Mouse (Mus musculus): ENCODE results near the gene Dock2. TPM values are rescaled to one million over a fixed set of nuclear protein-coding genes. Genes with fewer than 3 reads are reported as not detected.

The Dock2 gene
- polyA plus RNA-seq, 1 experiment from 2014 or later = 2.1 TPM

- Histone ChIP-seq H3K9ac (no peak overlapping the region), H3K4me3 (replicated peaks) (no peak overlapping the region), H3K27ac (replicated peaks) (no peak overlapping the region), H3K27me3 (no peaks in the 10 kb centered on the region), H3K36me3 (no peaks in the 10 kb centered on the region), H3K4me2 (replicated peaks) (no peak overlapping the region), H3K9me3 (replicated peaks) (no peaks in the 10 kb centered on the region), H3K4me1 (no peaks in the 10 kb centered on the region)
- WGBS = 75% methylated on average over 2 of the region's 2 CpGs
- no peak for ATAC-seq (ENCODE audit: insufficient number of reproducible peaks, low FRiP score, low TSS enrichment, low read depth)
Observed at GRCm38 (mm10) chr11:34769396-34769795, 14.3 kb downstream of the Dock2 start.

- WGBS = 72% methylated on average over 5 of the region's 5 CpGs
Observed at GRCm38 (mm10) chr11:34763739-34764361, 19.8 kb downstream of the Dock2 start.

GRCm38 (mm10) chr11:34762570-34763127, 21.0 kb downstream of the Dock2 start:
- H3K36me3 ChIP-seq = no peaks in the 10 kb centered on the region
- H3K27ac ChIP-seq (replicated peaks) = no peak overlapping the region
- no peaks in the 10 kb centered on the region for H3K9me3 ChIP-seq (replicated peaks)
- H3K4me1 ChIP-seq = no peaks in the 10 kb centered on the region
- H3K4me3 ChIP-seq (replicated peaks) = no peak overlapping the region
- no peak for ATAC-seq (ENCODE audit: insufficient number of reproducible peaks, low FRiP score, low TSS enrichment, low read depth)
- H3K4me2 ChIP-seq (replicated peaks) = no peak overlapping the region
- WGBS = 92% methylated on average over 5 of the region's 5 CpGs
- no peaks in the 10 kb centered on the region for H3K27me3 ChIP-seq
- H3K9ac ChIP-seq = no peak overlapping the region

More at GRCm38 (mm10) chr11:34763739-34764361, 19.8 kb downstream of the Dock2 start:
- H3K9me3 ChIP-seq (replicated peaks) = no peaks in the 10 kb centered on the region
- ATAC-seq (ENCODE audit: insufficient number of reproducible peaks, low FRiP score, low TSS enrichment, low read depth) = no peak
- H3K27ac ChIP-seq (replicated peaks) = no peak overlapping the region
- no peaks in the 10 kb centered on the region for H3K36me3 ChIP-seq
- H3K4me2 ChIP-seq (replicated peaks) = no peak overlapping the region
- no peaks in the 10 kb centered on the region for H3K27me3 ChIP-seq
- H3K4me3 ChIP-seq (replicated peaks) = no peak overlapping the region
- H3K9ac ChIP-seq = no peak overlapping the region
- H3K4me1 ChIP-seq = no peaks in the 10 kb centered on the region

GRCm38 (mm10) chr11:34762125-34762524, 21.6 kb downstream of the Dock2 start:
- Histone ChIP-seq H3K27ac (replicated peaks) (no peak overlapping the region), H3K27me3 (no peaks in the 10 kb centered on the region), H3K4me1 (no peaks in the 10 kb centered on the region), H3K36me3 (no peaks in the 10 kb centered on the region), H3K9ac (no peak overlapping the region), H3K4me2 (replicated peaks) (no peak overlapping the region), H3K9me3 (replicated peaks) (no peaks in the 10 kb centered on the region), H3K4me3 (replicated peaks) (no peak overlapping the region)
- 86% methylated on average over 6 of the region's 6 CpGs for WGBS
- no peak for ATAC-seq (ENCODE audit: insufficient number of reproducible peaks, low FRiP score, low TSS enrichment, low read depth)

- no peak overlapping the region for H3K4me2 ChIP-seq (replicated peaks)
- no peak overlapping the region for H3K9ac ChIP-seq
- no peak overlapping the region for H3K27ac ChIP-seq (replicated peaks)
- no peak for ATAC-seq (ENCODE audit: insufficient number of reproducible peaks, low FRiP score, low TSS enrichment, low read depth)
- no peaks in the 10 kb centered on the region for H3K27me3 ChIP-seq
- no peak overlapping the region for H3K4me3 ChIP-seq (replicated peaks)
- H3K36me3 ChIP-seq = no peaks in the 10 kb centered on the region
- no peaks in the 10 kb centered on the region for H3K4me1 ChIP-seq
- 73% methylated on average over 4 of the region's 4 CpGs for WGBS
- no peaks in the 10 kb centered on the region for H3K9me3 ChIP-seq (replicated peaks)
Observed at GRCm38 (mm10) chr11:34759582-34759981, 24.1 kb downstream of the Dock2 start.

GRCm38 (mm10) chr11:34741081-34741480, 42.6 kb downstream of the Dock2 start:
- H3K27ac ChIP-seq (replicated peaks) = no peak overlapping the region
- H3K9ac ChIP-seq = no peak overlapping the region
- no peaks in the 10 kb centered on the region for H3K4me1 ChIP-seq
- 65% methylated on average over 1 of the region's 1 CpGs for WGBS
- H3K27me3 ChIP-seq = no peaks in the 10 kb centered on the region
- no peak overlapping the region for H3K4me2 ChIP-seq (replicated peaks)
- H3K36me3 ChIP-seq = no peaks in the 10 kb centered on the region
- H3K9me3 ChIP-seq (replicated peaks) = no peaks in the 10 kb centered on the region
- ATAC-seq (ENCODE audit: insufficient number of reproducible peaks, low FRiP score, low TSS enrichment, low read depth) = no peak
- H3K4me3 ChIP-seq (replicated peaks) = no peak overlapping the region

GRCm38 (mm10) chr11:34739816-34740215, 43.9 kb downstream of the Dock2 start:
- H3K27ac ChIP-seq (replicated peaks) = no peak overlapping the region
- 92% methylated on average over 3 of the region's 3 CpGs for WGBS
- no peaks in the 10 kb centered on the region for H3K36me3 ChIP-seq
- no peaks in the 10 kb centered on the region for H3K27me3 ChIP-seq
- no peaks in the 10 kb centered on the region for H3K9me3 ChIP-seq (replicated peaks)
- H3K4me2 ChIP-seq (replicated peaks) = no peak overlapping the region
- H3K4me3 ChIP-seq (replicated peaks) = no peak overlapping the region
- H3K4me1 ChIP-seq = no peaks in the 10 kb centered on the region
- no peak overlapping the region for H3K9ac ChIP-seq
- no peak for ATAC-seq (ENCODE audit: insufficient number of reproducible peaks, low FRiP score, low TSS enrichment, low read depth)

GRCm38 (mm10) chr11:34738945-34739344, 44.7 kb downstream of the Dock2 start:
- WGBS = 13% methylated on average over 1 of the region's 1 CpGs
- H3K9me3 ChIP-seq (replicated peaks) = no peaks in the 10 kb centered on the region
- no peak overlapping the region for H3K9ac ChIP-seq
- ATAC-seq (ENCODE audit: insufficient number of reproducible peaks, low FRiP score, low TSS enrichment, low read depth) = no peak
- no peaks in the 10 kb centered on the region for H3K27me3 ChIP-seq
- no peak overlapping the region for H3K4me2 ChIP-seq (replicated peaks)
- no peak overlapping the region for H3K4me3 ChIP-seq (replicated peaks)
- no peaks in the 10 kb centered on the region for H3K4me1 ChIP-seq
- no peaks in the 10 kb centered on the region for H3K36me3 ChIP-seq
- H3K27ac ChIP-seq (replicated peaks) = no peak overlapping the region

- ATAC-seq (ENCODE audit: insufficient number of reproducible peaks, low FRiP score, low TSS enrichment, low read depth) = no peak
- H3K9me3 ChIP-seq (replicated peaks) = no peaks in the 10 kb centered on the region
- WGBS = 81% methylated on average over 4 of the region's 4 CpGs
Observed at GRCm38 (mm10) chr11:34737193-34737592, 46.5 kb downstream of the Dock2 start.

GRCm38 (mm10) chr11:34734033-34734432, 49.7 kb downstream of the Dock2 start:
- no peak overlapping the region for H3K27ac ChIP-seq (replicated peaks)
- H3K4me2 ChIP-seq (replicated peaks) = no peak overlapping the region
- H3K36me3 ChIP-seq = no peaks in the 10 kb centered on the region
- no peaks in the 10 kb centered on the region for H3K9me3 ChIP-seq (replicated peaks)
- 63% methylated on average over 3 of the region's 3 CpGs for WGBS
- peaks cover 4% of the 10 kb centered on the region; the same call in 1 of the 2 replicates for H3K4me1 ChIP-seq
- no peaks in the 10 kb centered on the region for H3K27me3 ChIP-seq
- no peak overlapping the region for H3K4me3 ChIP-seq (replicated peaks)
- no peak overlapping the region for H3K9ac ChIP-seq
- ATAC-seq (ENCODE audit: insufficient number of reproducible peaks, low FRiP score, low TSS enrichment, low read depth) = no peak

More at GRCm38 (mm10) chr11:34737193-34737592, 46.5 kb downstream of the Dock2 start:
- Histone ChIP-seq H3K36me3 (no peaks in the 10 kb centered on the region), H3K4me2 (replicated peaks) (no peak overlapping the region), H3K4me1 (no peaks in the 10 kb centered on the region), H3K27ac (replicated peaks) (no peak overlapping the region), H3K9ac (no peak overlapping the region), H3K27me3 (no peaks in the 10 kb centered on the region), H3K4me3 (replicated peaks) (no peak overlapping the region)

- Histone ChIP-seq H3K4me2 (replicated peaks) (no peak overlapping the region), H3K4me3 (replicated peaks) (no peak overlapping the region), H3K4me1 (peaks cover 4% of the 10 kb centered on the region; the same call in 1 of the 2 replicates), H3K27me3 (no peaks in the 10 kb centered on the region), H3K9me3 (replicated peaks) (no peaks in the 10 kb centered on the region), H3K27ac (replicated peaks) (no peak overlapping the region), H3K36me3 (no peaks in the 10 kb centered on the region), H3K9ac (no peak overlapping the region)
- ATAC-seq (ENCODE audit: insufficient number of reproducible peaks, low FRiP score, low TSS enrichment, low read depth) = no peak
- WGBS = 69% methylated on average over 3 of the region's 3 CpGs
Observed at GRCm38 (mm10) chr11:34727467-34727866, 56.2 kb downstream of the Dock2 start.
